Mouse (Mus musculus) testis, adult 2 months (tissue): ENCODE results near the gene B4galnt2. TPM values are rescaled to one million over a fixed set of nuclear protein-coding genes. Genes with fewer than 3 reads are reported as not detected.

Experiments
- H3K27ac ChIP-seq: fragments of 200-500 bp; 2 replicates; pipeline ENCODE4 v1.5.1; 2012; ENCODE audit warnings: low read depth, low read length; ENCODE audit not compliant: control insufficient read depth, insufficient read depth
- H3K27me3 ChIP-seq: fragments of 200-500 bp; 2 replicates; pipeline ENCODE4 v1.6.1; 2012; ENCODE audit warnings: mild to moderate bottlenecking, low read length, moderate library complexity; ENCODE audit not compliant: control insufficient read depth, insufficient read depth
- H3K36me3 ChIP-seq: fragments of 200-500 bp; 2 replicates; pipeline ENCODE4 v1.6.1; 2012; ENCODE audit warnings: mild to moderate bottlenecking, low read length; ENCODE audit not compliant: control insufficient read depth, insufficient read depth
- H3K4me1 ChIP-seq: fragments of 200-500 bp; 2 replicates; pipeline ENCODE4 v1.6.1; 2012; ENCODE audit warnings: low read length; ENCODE audit not compliant: control insufficient read depth, insufficient read depth
- H3K4me3 ChIP-seq: fragments of 200-500 bp; 2 replicates; pipeline ENCODE4 v1.5.1; 2012; ENCODE audit warnings: low read depth, mild to moderate bottlenecking, low read length, moderate library complexity, mixed read lengths; ENCODE audit not compliant: control insufficient read depth
- CTCF ChIP-seq: fragments of 200-500 bp; IDR thresholded peaks from 2 replicates; pipeline ENCODE4 v1.5.1; 2012; ENCODE audit warnings: low read depth, mild to moderate bottlenecking, inconsistent platforms, low read length, moderate library complexity; ENCODE audit not compliant: control insufficient read depth, insufficient read depth, insufficient replicate concordance
- POLR2A ChIP-seq: fragments of 200-500 bp; IDR thresholded peaks from 2 replicates; pipeline ENCODE4 v1.6.1; 2012; ENCODE audit warnings: low read depth, mild to moderate bottlenecking, inconsistent platforms, low read length, moderate library complexity; ENCODE audit not compliant: control insufficient read depth
- polyA plus RNA-seq: library from polyadenylated mRNA; depleted of rRNA; stranded (reverse); fragments of >200 nt; gene quantifications from 2 replicates; pipeline ENCODE4 v1.2.3, GENCODE M21; 2012

B4galnt2 gene
- polyA plus RNA-seq, 1 experiment, result 0.35 TPM

DNA sequence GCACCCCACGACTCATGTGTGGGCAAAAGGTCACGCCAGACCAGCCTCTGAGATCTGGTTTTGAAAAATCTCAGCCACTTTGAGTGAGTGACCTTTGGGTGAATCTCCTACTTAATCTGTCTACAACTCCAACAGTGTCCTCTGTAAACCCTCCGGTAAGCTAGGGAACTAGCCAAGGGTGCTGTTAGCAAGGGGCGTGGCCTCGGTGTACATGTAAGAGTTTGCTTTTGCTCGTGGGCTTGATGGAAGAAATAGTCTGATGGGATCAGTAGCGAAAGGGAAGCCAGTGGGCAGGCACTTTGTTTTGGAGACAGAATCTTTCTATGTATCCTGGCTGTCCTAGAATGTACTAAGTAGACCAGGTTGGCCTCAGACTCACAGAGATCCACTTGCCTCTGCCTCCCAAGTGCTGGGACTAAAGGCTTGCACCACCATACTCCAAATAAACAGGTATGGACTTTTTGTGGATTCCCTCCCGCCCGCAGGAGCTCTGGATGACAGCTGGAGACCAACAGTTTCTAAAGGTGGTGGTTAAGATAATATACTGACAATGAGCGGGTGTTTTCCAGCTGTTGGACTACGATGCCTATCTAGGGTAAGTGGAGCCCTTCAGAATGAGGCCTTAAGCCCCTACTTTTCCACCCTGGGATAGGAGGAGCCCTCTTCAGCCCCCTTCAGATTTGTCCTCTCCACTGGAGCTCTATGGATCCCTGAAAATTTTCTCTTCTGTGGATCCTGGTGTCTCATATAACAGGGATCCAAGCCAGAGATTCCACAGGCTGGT lies 86.3 kb downstream of the B4galnt2 start:
- no peak overlapping the region for H3K27ac ChIP-seq
- H3K27me3 ChIP-seq, result no peaks in the 10 kb centered on the region; the same call in 1 of the 2 replicates
- H3K4me3 ChIP-seq, result no peak overlapping the region
- no peak for TF ChIP-seq POLR2A
- no peak for TF ChIP-seq CTCF
- peaks cover 18% of the 10 kb centered on the region for H3K4me1 ChIP-seq
- no peaks in the 10 kb centered on the region for H3K36me3 ChIP-seq

DNA sequence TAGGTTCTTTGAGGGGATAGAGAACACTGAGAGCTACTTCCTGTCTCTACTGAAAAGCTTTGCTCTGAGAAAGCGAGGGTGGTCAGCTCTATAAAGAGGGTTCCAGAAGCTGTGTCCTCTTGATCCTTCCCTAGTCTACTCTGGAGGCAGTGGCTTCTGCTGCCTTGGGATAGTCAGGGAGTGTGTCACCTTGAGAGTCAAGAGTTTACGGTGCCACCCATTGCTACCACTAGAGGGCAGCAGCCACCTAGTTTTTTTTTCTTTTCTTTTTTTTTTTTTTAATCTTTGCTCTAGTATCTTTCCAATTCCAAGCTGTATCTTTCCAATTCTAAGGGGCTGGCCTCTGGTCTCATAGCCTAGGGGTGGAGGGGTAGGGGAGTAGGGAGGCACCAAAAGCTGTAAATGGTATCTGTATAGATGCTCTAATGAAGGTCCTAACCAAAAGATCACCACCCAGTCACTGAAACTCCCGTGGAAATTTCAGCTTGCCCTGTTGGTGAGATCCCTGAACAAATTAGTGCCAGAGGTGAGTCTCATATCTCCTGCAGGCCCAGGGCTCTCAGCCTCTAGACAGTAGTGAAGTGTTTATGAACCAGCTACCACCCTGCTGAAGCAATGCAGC lies 87.1 kb downstream of the B4galnt2 start:
- H3K27ac ChIP-seq, result no peak overlapping the region
- H3K36me3 ChIP-seq, result no peaks in the 10 kb centered on the region
- peaks cover 18% of the 10 kb centered on the region for H3K4me1 ChIP-seq
- TF ChIP-seq CTCF (peak; percentile 45; the same call in 1 of the 2 replicates), POLR2A (no peak)
- H3K4me3 ChIP-seq, result no peak overlapping the region
- H3K27me3 ChIP-seq, result no peaks in the 10 kb centered on the region; the same call in 1 of the 2 replicates

DNA sequence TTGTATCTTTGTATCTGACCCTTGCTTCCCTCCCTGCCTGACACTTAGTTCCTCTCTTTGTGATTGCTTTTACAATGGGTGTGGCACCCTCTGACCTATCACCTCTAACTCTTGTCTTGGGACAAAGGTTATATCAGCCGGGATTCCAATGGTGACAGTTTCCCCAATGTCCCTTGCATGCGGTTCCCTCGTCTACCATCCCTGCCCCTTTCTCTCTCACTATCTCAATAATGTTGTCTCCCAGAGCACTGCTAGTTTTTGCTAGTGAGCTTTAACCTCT lies 87.6 kb downstream of the B4galnt2 start:
- TF ChIP-seq CTCF (no peak), POLR2A (no peak)
- peaks cover 18% of the 10 kb centered on the region for H3K4me1 ChIP-seq
- H3K27me3 ChIP-seq, result no peaks in the 10 kb centered on the region; the same call in 1 of the 2 replicates
- H3K36me3 ChIP-seq, result no peaks in the 10 kb centered on the region
- no peak overlapping the region for H3K27ac ChIP-seq
- H3K4me3 ChIP-seq, result no peak overlapping the region

- H3K4me1 ChIP-seq, result peaks cover 18% of the 10 kb centered on the region
- H3K27ac ChIP-seq, result no peak overlapping the region
- H3K36me3 ChIP-seq, result no peaks in the 10 kb centered on the region
- no peak for TF ChIP-seq CTCF
- TF ChIP-seq POLR2A, result no peak
- H3K27me3 ChIP-seq, result no peaks in the 10 kb centered on the region; the same call in 1 of the 2 replicates
- no peak overlapping the region for H3K4me3 ChIP-seq
Observed at GRCm38 (mm10) chr11:95826317-95827167, 88.1 kb downstream of the B4galnt2 start.

DNA sequence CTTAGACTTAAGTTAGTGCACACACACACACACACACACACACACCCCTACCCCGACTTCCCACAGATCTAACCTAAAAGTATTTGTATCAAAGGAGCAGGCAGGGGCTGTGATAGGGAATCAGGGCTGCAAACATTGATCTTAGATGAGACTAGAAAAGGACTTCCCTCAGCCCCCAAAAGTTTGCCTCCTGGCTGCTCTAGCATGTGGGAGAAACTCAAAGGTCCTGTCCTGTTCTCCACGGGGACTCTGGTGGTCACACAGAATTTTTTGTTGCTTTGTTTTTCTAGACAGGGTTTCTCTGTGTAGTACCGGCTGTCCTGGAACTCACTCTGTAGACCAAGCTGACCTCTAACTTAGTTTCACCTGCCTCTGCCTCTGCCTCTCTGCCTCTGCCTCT lies 89.1 kb downstream of the B4galnt2 start:
- H3K4me3 ChIP-seq, result peak overlapping the region; percentile 88
- no peaks in the 10 kb centered on the region; the same call in 1 of the 2 replicates for H3K27me3 ChIP-seq
- TF ChIP-seq CTCF (no peak), POLR2A (no peak)
- H3K27ac ChIP-seq, result no peak overlapping the region
- no peaks in the 10 kb centered on the region for H3K36me3 ChIP-seq
- H3K4me1 ChIP-seq, result peaks cover 13% of the 10 kb centered on the region

- Histone ChIP-seq H3K4me1 (peaks cover 11% of the 10 kb centered on the region), H3K27me3 (no peaks in the 10 kb centered on the region; the same call in 1 of the 2 replicates), H3K36me3 (no peaks in the 10 kb centered on the region), H3K27ac (no peak overlapping the region), H3K4me3 (peak overlapping the region; percentile 88)
- TF ChIP-seq CTCF, result no peak
- no peak for TF ChIP-seq POLR2A
Observed at GRCm38 (mm10) chr11:95824877-95825243, 89.8 kb downstream of the B4galnt2 start.

GRCm38 (mm10) chr11:95824071-95824876 lies 90.4 kb downstream of the B4galnt2 start, which contains the start of gene Phospho1:
TSS of gene Phospho1 (plus strand) at chr11:95824499.
- Histone ChIP-seq H3K4me1 (peaks cover 11% of the 10 kb centered on the region), H3K36me3 (no peaks in the 10 kb centered on the region), H3K4me3 (peak within 1 kb of the TSS; percentile 88), H3K27me3 (no peaks in the 10 kb centered on the region; the same call in 1 of the 2 replicates), H3K27ac (peak within 1 kb of the TSS; percentile 60)
- TF ChIP-seq POLR2A (peak; percentile 60), CTCF (0 out of 2 replicates have a peak, but pooled peaks have one; percentile 10)
